Mouse (Mus musculus) lung, postnatal 36 days (tissue): ENCODE measurements around the gene Nek7.

ENCODE experiments used
- DNase-seq: peaks from one replicate; pipeline ENCODE4 v3.0.0; 2022; ENCODE audit warnings: mixed read lengths

The Nek7 gene

GRCm38 (mm10) chr1:138607862-138608261 is 12.1 kb downstream of the Nek7 start:
- DNase-seq, result no peak

GRCm38 (mm10) chr1:138606771-138607170 is 13.2 kb downstream of the Nek7 start:
- no peak for DNase-seq

GRCm38 (mm10) chr1:138604736-138605135 is 15.2 kb downstream of the Nek7 start:
- DNase-seq, result no peak

- DNase-seq, result no peak
Observed at GRCm38 (mm10) chr1:138603974-138604373, 16.0 kb downstream of the Nek7 start.

- no peak for DNase-seq
Observed at GRCm38 (mm10) chr1:138598087-138598486, 21.9 kb downstream of the Nek7 start.

- DNase-seq, result no peak
Observed at GRCm38 (mm10) chr1:138596127-138596706, 23.7 kb downstream of the Nek7 start.

GRCm38 (mm10) chr1:138594910-138595309 is 25.0 kb downstream of the Nek7 start:
- no peak for DNase-seq

GRCm38 (mm10) chr1:138593922-138594321 is 26.0 kb downstream of the Nek7 start:
- no peak for DNase-seq

GRCm38 (mm10) chr1:138592466-138592865 is 27.5 kb downstream of the Nek7 start:
- DNase-seq, result no peak

GRCm38 (mm10) chr1:138590451-138591022 is 29.4 kb downstream of the Nek7 start:
- peak; percentile 62 for DNase-seq

GRCm38 (mm10) chr1:138589126-138589525 is 30.8 kb downstream of the Nek7 start:
- DNase-seq, result no peak

- no peak for DNase-seq
Observed at GRCm38 (mm10) chr1:138587812-138588211, 32.1 kb downstream of the Nek7 start.

GRCm38 (mm10) chr1:138586891-138587290 is 33.0 kb downstream of the Nek7 start:
- DNase-seq, result no peak

- no peak for DNase-seq
Observed at GRCm38 (mm10) chr1:138584423-138585013, 35.4 kb downstream of the Nek7 start.

- peak; percentile 31 for DNase-seq
Observed at GRCm38 (mm10) chr1:138582225-138582624, 37.7 kb downstream of the Nek7 start.

- no peak for DNase-seq
Observed at GRCm38 (mm10) chr1:138579822-138580492, 40.0 kb downstream of the Nek7 start.

GRCm38 (mm10) chr1:138579207-138579606 is 40.7 kb downstream of the Nek7 start:
- DNase-seq, result no peak

GRCm38 (mm10) chr1:138576803-138577202 is 43.1 kb downstream of the Nek7 start:
- DNase-seq, result no peak

GRCm38 (mm10) chr1:138576066-138576697 is 43.8 kb downstream of the Nek7 start:
- DNase-seq, result no peak

- no peak for DNase-seq
Observed at GRCm38 (mm10) chr1:138575629-138576028, 44.3 kb downstream of the Nek7 start.

- peak; percentile 34 for DNase-seq
Observed at GRCm38 (mm10) chr1:138571565-138572361, 48.2 kb downstream of the Nek7 start.

- DNase-seq, result peak; percentile 19
Observed at GRCm38 (mm10) chr1:138571038-138571441, 48.9 kb downstream of the Nek7 start.
